Mouse (Mus musculus) right cerebral cortex, adult 18-20 months (tissue): Measurements from ENCODE around the gene Azgp1.
"Not testable (repeated sequence)": the region's sequence is repeated elsewhere in the genome, so short reads cannot be mapped to it uniquely, and the experiment has no call there.

ENCODE experiments used
- DNase-seq: peaks from one replicate; pipeline ENCODE4 v3.0.0; 2022; ENCODE audit warnings: mixed read lengths

Azgp1 gene

DNA sequence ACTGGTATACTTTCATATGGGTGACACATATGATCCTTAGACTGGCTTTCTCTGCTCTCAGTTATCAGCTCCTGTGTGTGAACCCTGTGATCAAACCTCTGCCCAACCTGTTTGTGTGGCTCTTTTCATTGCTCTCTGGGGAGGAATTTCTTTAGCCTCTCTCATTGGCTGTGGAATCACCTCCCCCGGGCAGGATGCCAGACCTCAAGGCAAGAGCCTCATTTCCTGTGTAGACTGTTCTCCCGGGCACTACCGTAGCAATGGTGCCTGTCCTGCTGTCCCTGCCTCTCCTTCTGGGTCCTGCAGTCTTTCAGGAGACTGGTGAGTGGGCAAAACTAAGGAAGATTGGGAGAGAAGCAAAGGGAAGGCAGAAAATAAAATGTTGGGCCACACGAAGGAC, at the start of gene Azgp1:
TSS of gene Azgp1 (plus strand) at position 221 of the 400 bp plus-strand sequence.
- DNase-seq: no peak

DNA sequence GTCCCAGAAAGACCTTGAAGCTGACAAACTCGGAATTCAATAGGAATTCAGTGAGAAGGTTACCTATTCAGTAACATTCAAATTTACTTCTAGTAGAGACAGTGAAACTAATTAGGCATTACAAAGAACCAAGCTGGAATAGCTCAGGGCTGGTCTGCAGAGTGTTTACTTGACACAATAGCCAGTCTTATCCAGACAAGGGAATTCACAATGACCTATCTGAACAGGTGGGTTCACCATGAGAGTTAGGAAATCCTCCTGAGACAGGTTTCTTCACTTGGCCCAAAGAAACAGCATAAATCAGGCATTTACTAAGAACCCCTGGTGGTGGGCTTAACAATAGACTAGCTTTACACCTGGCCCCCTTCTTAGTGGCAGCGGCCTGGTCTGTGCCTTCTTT, 47.4 kb upstream of the Azgp1 start:
- DNase-seq: not testable (repeated sequence)

DNA sequence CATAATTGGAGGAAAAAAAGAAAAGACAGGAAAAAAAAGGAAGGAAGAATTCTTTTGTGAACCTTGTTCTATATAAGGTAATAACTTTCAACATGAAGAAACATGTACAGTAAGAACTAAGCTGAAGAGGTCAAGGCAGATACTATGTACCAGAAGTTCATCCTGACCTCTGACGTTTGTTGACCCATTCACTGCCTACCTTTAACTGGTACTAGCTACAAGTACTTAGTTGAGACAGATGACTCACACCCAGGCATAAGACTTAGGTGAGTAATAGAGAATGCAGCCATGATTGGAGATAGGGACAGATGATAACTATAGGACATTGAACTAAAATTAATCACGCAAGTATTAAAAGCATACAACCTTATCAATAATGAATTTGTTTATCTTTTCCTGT, 44.8 kb upstream of the Azgp1 start:
- DNase-seq: no peak

DNA sequence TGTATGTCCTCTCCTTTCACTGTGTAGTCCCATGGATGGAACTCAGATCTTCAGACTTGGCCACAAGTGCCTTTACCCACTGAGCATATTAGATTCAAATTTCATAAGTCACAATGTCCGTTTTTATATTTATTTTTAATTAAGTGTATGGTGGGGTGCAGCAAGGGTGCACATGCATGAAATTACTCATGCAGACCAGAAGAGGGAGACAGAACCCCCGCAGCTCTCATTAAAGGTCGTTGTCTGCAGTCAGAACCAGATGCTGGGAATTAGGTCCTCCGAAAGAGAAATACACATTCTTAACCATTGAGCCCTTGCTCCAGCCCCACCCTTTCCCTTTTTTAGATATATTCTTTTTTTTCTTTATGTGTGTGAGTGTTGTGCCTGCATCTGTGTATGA, 44.1 kb upstream of the Azgp1 start:
- no peak for DNase-seq

DNA sequence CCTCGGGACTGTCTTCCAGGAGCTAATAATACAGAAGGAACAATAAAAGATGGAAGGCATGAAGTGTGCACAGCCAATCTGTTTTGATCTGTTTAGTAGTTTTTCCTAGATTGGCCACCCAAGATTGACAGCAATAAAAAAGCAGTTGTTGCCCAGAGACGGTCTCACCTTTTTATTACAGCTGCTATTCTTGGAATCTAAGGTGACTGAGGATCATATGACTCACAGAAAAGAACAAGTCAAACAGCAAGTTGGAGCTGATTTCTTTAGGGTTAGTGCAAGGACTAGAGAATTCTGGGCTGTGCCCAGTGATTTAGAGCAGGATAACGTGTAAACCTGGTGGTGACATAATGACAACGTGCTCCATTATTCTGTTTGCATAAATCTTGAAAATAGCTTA, 40.4 kb upstream of the Azgp1 start:
- DNase-seq: no peak

DNA sequence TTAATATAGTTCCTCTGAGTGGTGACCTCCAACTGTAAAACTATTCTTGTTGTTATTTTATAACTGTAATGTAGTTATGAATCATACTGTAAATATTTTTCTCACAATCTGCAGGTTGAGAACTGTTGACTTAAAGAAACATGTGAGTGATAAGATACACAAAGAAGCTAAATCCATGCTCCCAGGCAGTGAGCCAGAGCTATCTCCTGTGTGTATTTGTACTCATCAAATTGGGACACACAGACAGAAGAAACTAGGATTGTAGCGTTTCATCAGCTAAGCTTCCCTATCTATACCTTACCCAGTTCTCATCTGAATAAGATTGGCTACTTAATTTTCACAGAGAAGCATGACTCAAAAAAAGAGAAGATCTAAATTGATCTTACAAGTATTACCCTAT, 38.2 kb upstream of the Azgp1 start:
- no peak for DNase-seq

DNA sequence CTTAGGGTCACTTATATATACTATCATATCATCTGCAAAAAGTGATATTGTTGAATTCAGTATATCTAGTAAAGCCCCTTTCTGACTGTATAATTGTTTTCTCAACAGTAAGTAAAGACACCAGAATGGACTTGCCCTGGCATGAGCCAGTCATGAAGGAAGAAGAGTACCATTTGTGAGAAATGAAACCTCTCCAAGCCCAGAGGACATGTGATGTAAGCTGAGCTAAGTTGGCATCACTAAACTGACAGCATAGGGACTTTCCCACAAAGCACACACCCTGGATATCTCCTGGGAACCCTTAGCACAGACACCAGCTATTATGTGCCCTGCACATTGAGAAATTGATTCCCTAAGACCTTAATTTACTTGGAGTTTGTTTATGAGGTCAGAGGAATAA, 34.0 kb upstream of the Azgp1 start:
- no peak for DNase-seq

DNA sequence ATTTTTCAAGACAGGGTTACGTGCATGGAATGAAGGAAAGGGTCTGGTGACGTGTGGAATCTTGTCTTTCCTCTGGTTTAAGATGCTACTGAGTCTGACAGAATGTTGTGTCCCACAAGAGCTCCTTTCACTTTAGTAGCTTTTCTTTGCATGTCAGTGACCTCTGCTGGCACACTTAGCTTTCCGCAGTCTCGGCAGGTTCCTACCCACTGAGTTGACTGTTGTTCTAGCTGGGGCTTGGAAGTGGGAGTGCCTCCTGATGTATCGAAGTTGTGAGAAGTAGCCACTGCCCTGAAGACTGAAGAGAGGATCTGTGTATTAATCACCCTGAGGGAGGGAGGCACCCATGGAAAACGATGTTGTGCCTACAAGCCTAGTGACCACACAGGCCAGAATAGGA, 30.1 kb upstream of the Azgp1 start:
- peak; percentile 18 for DNase-seq

DNA sequence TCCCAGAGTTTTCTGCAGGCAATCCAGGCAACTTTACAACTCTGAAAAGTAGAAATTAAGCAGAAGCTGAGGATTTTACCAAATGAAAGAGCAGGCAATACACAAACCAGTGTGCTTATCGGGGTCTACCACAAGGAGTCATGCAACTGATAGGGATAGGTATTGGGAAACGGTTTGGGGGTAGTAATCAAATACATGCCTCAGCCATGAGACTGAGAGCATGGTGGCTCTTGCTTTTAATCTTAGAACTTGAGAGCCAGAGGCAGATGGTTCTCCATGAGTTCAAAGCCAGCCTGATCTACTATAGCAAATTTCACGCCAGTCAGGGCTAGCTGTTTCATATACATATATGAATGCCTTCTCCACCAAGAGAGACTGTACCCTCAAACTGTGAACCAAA, 24.9 kb upstream of the Azgp1 start:
- no peak for DNase-seq

DNA sequence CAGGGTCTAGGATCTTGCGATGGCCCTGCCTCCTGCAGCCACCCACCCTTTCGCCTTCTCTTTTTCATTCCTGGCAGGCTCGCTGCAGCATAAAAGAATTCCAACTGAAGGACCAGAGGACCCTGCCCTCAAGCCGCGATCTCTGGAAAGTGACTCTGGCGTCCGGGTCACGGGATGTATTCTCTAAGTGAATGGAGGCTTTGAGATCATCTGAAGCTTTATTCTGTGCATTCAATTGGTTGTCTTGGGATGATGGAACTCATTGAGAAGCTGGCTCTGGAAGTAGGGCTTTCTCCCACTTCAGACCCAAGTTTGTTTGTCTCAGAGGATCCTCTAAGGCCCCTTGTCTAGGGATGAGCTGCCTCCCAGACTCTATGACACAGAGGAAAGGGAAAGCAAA, 18.4 kb upstream of the Azgp1 start, which contains the start of gene Gjc3:
TSS of gene Gjc3 (minus strand) at position 154 of the 400 bp plus-strand sequence.
- DNase-seq: peak; percentile 20

DNA sequence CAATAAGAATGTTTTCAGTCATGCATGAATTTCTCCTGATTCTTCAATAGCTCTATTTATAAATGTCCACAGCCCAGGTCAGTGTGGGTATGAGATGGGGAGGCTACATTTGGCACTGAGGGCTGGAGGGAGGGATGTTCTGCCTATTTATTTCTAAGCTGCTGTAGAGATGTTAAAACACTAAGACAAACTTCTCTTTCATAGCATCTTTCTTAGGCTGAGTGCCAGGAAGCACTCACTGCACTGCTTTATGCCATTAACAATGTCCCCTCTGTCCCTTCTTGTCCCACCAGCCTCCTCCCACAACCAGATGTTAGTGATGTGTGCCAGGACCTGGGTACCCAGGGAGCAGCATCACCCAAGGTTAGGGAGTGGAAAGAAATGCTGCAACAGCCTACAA, 14.8 kb upstream of the Azgp1 start:
- peak; percentile 28 for DNase-seq

DNA sequence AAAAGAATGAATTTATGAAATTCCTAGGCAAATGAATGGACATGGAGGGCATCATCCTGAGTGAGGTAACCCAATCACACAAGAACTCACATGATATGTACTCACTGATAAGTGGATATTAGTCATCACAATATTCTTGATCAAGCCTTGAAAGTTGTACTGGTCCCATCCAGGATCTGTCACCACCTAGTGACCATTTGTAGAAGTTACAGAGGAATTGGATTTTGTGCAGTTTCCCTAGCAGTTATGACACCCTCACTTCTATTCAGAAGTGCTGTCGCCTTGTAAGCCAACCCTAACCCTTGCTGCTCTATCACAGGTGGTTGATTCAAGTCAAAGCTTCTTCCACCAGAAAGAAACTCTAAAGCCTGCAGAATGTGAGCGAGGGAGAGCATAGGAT, 8.2 kb upstream of the Azgp1 start:
- DNase-seq: no peak

DNA sequence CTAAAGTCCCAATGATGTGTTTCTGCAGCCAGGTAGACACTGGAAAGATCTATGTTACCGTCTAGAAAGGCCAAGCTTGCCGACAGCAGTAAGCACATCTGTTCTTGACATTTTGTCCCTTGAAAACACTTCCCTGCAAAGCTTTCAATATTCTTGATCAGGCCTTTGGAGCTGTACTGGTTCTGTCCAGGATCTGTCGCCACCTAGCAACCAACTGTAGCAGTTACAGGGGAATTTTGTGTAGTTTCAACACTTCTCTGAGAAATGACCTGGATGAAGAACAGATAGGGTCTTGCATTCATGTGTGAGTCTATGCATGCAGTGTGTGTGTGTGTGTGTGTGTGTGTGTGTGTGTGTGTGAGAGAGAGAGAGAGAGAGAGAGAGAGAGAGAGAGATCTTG, 7.6 kb upstream of the Azgp1 start:
- peak; percentile 8 for DNase-seq

DNA sequence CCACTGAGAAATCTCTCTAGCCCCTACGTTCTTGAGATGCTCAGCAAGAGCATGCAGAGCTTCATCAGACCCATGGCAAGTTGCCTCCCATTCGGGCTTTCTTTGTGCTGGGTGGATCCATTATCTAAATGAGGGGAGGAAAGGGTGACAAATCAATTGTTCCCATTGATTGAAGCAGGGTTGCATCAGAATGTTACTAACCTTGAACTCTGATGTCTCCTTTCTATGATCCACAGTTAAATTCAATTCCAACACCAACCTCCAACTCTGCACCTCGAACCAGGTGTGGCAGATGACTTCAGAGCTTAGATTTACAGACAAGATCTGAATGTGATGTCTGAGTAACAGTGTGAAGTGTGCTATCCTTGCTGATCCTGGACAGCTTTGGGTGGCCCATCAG, 6.6 kb upstream of the Azgp1 start:
- no peak for DNase-seq

DNA sequence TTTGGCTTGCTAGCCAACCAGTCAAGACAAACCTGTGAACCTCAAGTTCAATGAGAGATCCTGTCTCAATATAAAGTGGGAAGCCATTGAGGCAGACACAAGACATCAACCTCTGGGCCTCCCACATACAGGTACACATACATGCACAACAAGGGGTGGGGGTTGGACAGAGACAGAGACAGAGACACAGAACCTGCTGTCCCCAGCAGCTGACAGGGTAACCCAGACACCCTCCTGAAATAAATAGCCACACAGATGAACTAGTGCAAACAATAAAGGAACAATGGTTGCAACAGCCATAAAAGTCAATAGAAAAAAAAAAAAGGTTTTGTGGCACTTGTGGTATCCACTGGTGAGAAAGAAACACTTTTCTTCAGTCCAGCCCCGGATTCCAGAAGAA, 5.9 kb upstream of the Azgp1 start:
- no peak for DNase-seq

DNA sequence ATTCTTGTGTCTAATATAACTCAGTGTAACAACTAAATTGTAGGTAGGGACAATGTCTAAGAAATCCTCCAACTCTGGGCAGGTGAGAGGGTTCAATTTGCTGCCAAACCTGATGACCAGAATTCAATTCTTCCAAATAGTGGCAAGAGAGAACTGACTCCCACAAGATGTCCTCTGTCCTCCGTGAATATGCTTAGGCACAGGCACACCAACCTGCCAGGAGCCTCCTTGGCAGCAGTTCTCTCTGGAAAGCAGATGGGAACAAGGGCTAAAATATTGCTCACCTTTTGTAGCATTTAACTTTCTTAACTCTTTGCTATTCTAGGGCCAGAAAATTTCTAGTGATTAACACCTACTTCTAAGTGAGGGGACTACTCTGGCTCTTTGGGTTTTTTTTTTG, 4.0 kb upstream of the Azgp1 start:
- no peak for DNase-seq

DNA sequence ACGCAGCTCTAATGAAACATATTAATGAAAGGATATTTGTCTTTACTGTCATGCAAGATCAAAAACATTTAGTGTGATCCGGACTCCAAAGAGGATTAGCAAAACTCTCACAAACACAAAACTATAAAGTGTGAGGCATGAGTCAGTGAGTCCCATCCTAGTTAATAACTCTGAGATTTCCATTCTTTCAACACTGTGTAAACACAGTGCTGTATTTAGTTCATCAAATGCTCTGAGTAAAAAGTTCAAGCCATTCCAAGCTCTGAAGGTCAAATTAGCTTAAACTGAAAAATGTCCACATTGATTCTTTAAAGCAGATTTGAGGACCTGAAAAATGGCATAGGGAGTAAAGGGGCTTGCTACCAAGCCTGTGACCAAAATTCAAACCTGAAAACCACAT, 2.2 kb upstream of the Azgp1 start:
- DNase-seq: no peak

DNA sequence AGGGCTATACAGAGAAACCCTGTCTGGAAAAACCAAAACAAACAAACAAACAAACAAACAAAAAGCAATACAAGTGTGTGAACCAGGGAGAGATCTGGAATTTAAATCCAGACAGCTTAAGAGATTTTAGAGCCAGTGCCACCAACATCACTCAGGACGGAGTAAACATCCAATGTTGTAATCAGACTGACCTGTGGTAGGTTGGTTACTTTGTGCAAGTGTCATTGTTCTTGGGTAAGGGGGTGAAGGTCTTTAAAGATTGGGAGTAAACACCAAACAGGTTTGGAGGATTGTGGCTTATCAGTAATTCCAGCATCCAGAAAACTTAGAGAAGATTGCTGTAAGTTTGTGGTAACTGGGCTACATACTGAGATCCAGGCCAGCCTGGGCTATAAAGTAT, 5.0 kb downstream of the Azgp1 start:
- no peak for DNase-seq

DNA sequence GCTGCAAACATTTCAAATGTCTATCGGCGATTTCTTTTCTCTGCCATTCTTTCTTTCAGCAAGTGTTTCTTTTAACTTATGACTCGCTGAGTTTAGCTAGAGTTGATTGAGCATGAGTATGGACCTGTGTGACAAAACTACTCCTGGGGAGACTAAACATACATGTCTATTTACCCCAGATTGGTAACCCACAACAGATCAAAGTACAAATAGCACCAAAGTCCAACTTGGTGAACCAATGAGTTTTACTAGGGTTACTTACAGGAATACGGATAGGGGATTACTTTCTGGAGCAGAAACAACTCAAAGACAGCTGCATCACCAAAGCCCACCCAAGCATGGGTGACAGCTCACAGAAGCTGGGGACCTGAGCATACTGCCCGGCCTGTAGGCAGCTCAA, 28.1 kb downstream of the Azgp1 start:
- no peak for DNase-seq

DNA sequence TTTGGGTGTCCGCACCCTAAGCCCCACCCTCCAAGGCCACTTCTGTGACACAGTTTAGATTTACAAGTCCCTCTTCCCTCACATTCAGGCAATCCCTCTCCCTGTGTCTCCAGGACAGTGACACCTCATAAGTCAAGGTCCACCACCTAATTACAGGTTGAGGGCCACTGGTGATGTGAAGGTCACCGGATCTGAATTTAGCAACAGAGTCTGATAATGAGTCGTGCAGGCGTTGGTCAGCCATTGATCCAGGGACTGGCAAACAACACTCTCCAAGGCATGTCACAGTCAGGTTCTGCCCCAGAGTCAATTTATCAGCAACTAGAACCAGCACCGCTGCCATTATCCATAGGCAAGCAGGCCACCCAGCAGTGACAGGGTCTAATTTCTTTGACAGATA, 31.1 kb downstream of the Azgp1 start:
- DNase-seq: no peak

DNA sequence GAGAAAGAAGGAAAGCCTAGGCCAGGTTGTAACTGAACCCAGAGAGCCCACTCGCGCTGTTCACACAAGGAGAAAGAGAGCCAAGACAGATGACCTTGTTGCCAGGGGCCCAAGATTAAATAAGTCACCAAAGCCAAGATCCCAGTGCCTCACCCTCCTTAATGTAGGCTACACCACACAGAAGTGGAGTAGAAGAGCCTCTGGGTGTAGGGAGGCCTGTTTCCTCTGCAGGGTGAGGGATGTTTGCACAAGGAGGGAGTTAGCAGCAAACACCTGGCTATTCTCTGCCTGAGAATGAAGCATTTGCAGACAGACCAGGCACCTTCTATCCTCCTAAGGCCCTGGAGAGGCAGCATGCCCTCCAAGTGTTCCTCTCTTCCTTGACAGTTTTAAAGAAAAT, 35.2 kb downstream of the Azgp1 start:
- DNase-seq: no peak

DNA sequence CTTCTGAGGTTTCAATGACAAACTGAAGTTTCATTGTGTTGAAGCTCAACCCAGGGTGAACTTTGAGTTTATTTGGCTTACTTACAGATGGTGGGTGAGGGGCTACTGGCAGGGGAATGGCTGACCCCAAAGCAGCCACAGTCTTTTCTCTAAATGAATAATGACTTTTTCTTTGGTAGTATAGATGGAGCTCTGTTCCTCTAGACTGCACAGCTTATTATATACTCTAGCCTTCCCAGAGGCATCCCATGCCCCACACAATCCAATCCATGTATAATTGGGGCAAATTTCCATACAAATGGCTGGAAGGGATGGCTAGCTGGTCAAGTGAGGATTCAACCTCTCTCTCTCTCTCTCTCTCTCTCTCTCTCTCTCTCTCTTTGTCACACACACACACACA, 35.7 kb downstream of the Azgp1 start:
- no peak for DNase-seq

DNA sequence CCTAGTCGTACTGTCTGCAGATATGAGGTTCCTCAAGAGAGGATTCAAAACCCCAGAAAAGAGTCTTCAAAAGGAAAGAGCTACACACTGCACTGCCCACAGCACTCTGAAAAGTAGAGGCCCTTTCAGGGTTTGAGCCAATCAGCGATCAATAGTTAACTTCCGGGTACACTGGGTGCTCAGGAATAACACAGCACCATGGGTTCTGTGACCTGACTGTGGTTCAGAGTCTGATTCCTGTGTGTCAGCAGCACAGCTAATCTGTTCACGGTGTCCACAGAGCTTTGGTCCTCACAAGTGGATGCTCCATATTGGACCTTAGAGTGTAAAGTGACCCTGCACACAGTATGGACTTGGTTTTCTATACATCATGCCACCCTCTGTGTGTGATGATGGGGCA, 38.3 kb downstream of the Azgp1 start:
- not testable (repeated sequence) for DNase-seq

DNA sequence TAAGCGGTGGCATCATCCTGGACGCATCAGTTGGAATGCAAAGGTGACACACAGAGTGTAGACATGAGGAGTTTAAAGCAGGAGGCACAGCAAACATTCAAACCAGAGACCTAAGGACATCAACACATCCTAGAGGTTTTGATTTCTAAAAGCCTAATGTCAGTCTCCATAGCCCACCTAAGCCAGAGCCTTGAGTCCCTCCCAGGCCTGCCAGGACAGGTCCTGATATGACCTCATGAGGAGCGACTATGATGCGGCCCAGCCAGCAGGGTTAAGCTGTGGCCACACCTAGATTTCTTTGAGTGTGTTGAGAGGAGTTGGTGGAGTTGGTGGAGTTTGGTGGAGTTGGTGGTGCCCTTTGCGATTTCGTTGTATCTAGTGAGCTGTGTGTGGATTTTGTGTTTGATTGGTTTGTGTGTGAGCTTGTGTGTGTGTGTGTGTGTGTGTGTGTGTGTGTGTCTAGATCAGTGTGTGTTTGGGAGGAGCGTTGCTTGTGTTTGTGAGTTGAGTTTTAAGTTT, 39.7 kb downstream of the Azgp1 start, which contains the start of the genes Smok3a and Smok3b:
TSS of gene Smok3a (plus strand) at position 301 of the 519 bp plus-strand sequence.
TSS of gene Smok3b (plus strand) at position 469 of the 519 bp plus-strand sequence.
- DNase-seq: not testable (repeated sequence)
